Mouse (Mus musculus): Measurements from ENCODE around the gene Ramp3. TPM values are rescaled to one million over a fixed set of nuclear protein-coding genes. Genes with fewer than 3 reads are reported as not detected.

The Ramp3 gene
- not detected in 2 replicates for polyA plus RNA-seq (2012; ENCODE audit: insufficient read depth, insufficient read length, missing spikeins)

- TF ChIP-seq CTCF (IDR thresholded peaks at IDR 0.05; ENCODE audit: low read depth, low read length) (no peak), POLR2A (IDR thresholded peaks at IDR 0.05; ENCODE audit: borderline replicate concordance, low read depth, low read length) (no peak)
- Histone ChIP-seq H3K27ac (ENCODE audit: insufficient read depth, low read depth, low read length) (no peak within 1 kb of the TSS), H3K4me3 (ENCODE audit: insufficient read depth, low read length) (no peak within 1 kb of the TSS)
Observed at GRCm38 (mm10) chr11:6658271-6658670, at the start of gene Ramp3. Ramp3 (plus strand) TSS chr11:6658521.

GRCm38 (mm10) chr11:6615250-6616205 lies 42.8 kb upstream of the Ramp3 start:
- TF ChIP-seq POLR2A (IDR thresholded peaks at IDR 0.05; ENCODE audit: borderline replicate concordance, low read depth, low read length) (no peak), CTCF (IDR thresholded peaks at IDR 0.05; ENCODE audit: low read depth, low read length) (no peak)
- H3K4me3 ChIP-seq (ENCODE audit: insufficient read depth, low read length) = no peak overlapping the region
- H3K4me1 ChIP-seq (ENCODE audit: control insufficient read depth, insufficient read depth, low read length) = no peaks in the 10 kb centered on the region
- H3K27ac ChIP-seq (ENCODE audit: insufficient read depth, low read depth, low read length) = no peak overlapping the region

More at GRCm38 (mm10) chr11:6658271-6658670, at the start of gene Ramp3:
- H3K4me1 ChIP-seq (ENCODE audit: control insufficient read depth, insufficient read depth, low read length) = no peaks in the 10 kb centered on the region

GRCm38 (mm10) chr11:6623704-6624103 lies 34.6 kb upstream of the Ramp3 start:
- Histone ChIP-seq H3K27ac (ENCODE audit: insufficient read depth, low read depth, low read length) (peak overlapping the region; percentile 85; the same call in 1 of the 2 replicates), H3K4me3 (ENCODE audit: insufficient read depth, low read length) (peak overlapping the region; percentile 90), H3K4me1 (ENCODE audit: control insufficient read depth, insufficient read depth, low read length) (peaks cover 19% of the 10 kb centered on the region)
- TF ChIP-seq CTCF (IDR thresholded peaks at IDR 0.05; ENCODE audit: low read depth, low read length) = no peak

- no peak for TF ChIP-seq POLR2A (IDR thresholded peaks at IDR 0.05; ENCODE audit: borderline replicate concordance, low read depth, low read length)
- TF ChIP-seq CTCF (IDR thresholded peaks at IDR 0.05; ENCODE audit: low read depth, low read length) = no peak
- Histone ChIP-seq H3K4me3 (ENCODE audit: insufficient read depth, low read length) (peak overlapping the region; percentile 90), H3K4me1 (ENCODE audit: control insufficient read depth, insufficient read depth, low read length) (peaks cover 22% of the 10 kb centered on the region), H3K27ac (ENCODE audit: insufficient read depth, low read depth, low read length) (peak overlapping the region; percentile 85)
Observed at GRCm38 (mm10) chr11:6624619-6625382, 33.5 kb upstream of the Ramp3 start.

GRCm38 (mm10) chr11:6625478-6626387 lies 32.6 kb upstream of the Ramp3 start, which contains the start of gene Tbrg4:
Tbrg4 (minus strand) TSS chr11:6626067.
- peaks cover 22% of the 10 kb centered on the region for H3K4me1 ChIP-seq (ENCODE audit: control insufficient read depth, insufficient read depth, low read length)
- TF ChIP-seq CTCF (IDR thresholded peaks at IDR 0.05; ENCODE audit: low read depth, low read length) = no peak
- no peak for TF ChIP-seq POLR2A (IDR thresholded peaks at IDR 0.05; ENCODE audit: borderline replicate concordance, low read depth, low read length)
- H3K4me3 ChIP-seq (ENCODE audit: insufficient read depth, low read length) = peak within 1 kb of the TSS; percentile 90
- peak within 1 kb of the TSS; percentile 87 for H3K27ac ChIP-seq (ENCODE audit: insufficient read depth, low read depth, low read length)

- Histone ChIP-seq H3K27ac (ENCODE audit: insufficient read depth, low read depth, low read length) (peak overlapping the region; percentile 87), H3K4me1 (ENCODE audit: control insufficient read depth, insufficient read depth, low read length) (peaks cover 22% of the 10 kb centered on the region), H3K4me3 (ENCODE audit: insufficient read depth, low read length) (peak overlapping the region; percentile 90)
- TF ChIP-seq CTCF (IDR thresholded peaks at IDR 0.05; ENCODE audit: low read depth, low read length) (no peak), POLR2A (IDR thresholded peaks at IDR 0.05; ENCODE audit: borderline replicate concordance, low read depth, low read length) (no peak)
Observed at GRCm38 (mm10) chr11:6626388-6626772, 31.9 kb upstream of the Ramp3 start.

GRCm38 (mm10) chr11:6627731-6628130 lies 30.6 kb upstream of the Ramp3 start:
- Histone ChIP-seq H3K4me1 (ENCODE audit: control insufficient read depth, insufficient read depth, low read length) (peaks cover 22% of the 10 kb centered on the region), H3K27ac (ENCODE audit: insufficient read depth, low read depth, low read length) (peak overlapping the region; percentile 93), H3K4me3 (ENCODE audit: insufficient read depth, low read length) (no peak overlapping the region)
- no peak for TF ChIP-seq CTCF (IDR thresholded peaks at IDR 0.05; ENCODE audit: low read depth, low read length)
- TF ChIP-seq POLR2A (IDR thresholded peaks at IDR 0.05; ENCODE audit: borderline replicate concordance, low read depth, low read length) = no peak

GRCm38 (mm10) chr11:6628568-6628967 lies 29.8 kb upstream of the Ramp3 start:
- Histone ChIP-seq H3K27ac (ENCODE audit: insufficient read depth, low read depth, low read length) (peak overlapping the region; percentile 69; the same call in 1 of the 2 replicates), H3K4me3 (ENCODE audit: insufficient read depth, low read length) (no peak overlapping the region), H3K4me1 (ENCODE audit: control insufficient read depth, insufficient read depth, low read length) (peaks cover 16% of the 10 kb centered on the region)
- TF ChIP-seq CTCF (IDR thresholded peaks at IDR 0.05; ENCODE audit: low read depth, low read length) = peak; percentile 13; the same call in 1 of the 2 replicates
- no peak for TF ChIP-seq POLR2A (IDR thresholded peaks at IDR 0.05; ENCODE audit: borderline replicate concordance, low read depth, low read length)

- TF ChIP-seq POLR2A (IDR thresholded peaks at IDR 0.05; ENCODE audit: borderline replicate concordance, low read depth, low read length) (no peak), CTCF (IDR thresholded peaks at IDR 0.05; ENCODE audit: low read depth, low read length) (no peak)
- no peak overlapping the region for H3K4me3 ChIP-seq (ENCODE audit: insufficient read depth, low read length)
- no peak overlapping the region for H3K27ac ChIP-seq (ENCODE audit: insufficient read depth, low read depth, low read length)
- H3K4me1 ChIP-seq (ENCODE audit: control insufficient read depth, insufficient read depth, low read length) = peaks cover 16% of the 10 kb centered on the region
Observed at GRCm38 (mm10) chr11:6629655-6630054, 28.7 kb upstream of the Ramp3 start.

All from bone marrow macrophage, adult 2 months (primary cell).